Mouse (Mus musculus) adrenal gland, adult 8-10 months (tissue): ENCODE results near the gene Rnf183. TPM values are rescaled to one million over a fixed set of nuclear protein-coding genes. Genes with fewer than 3 reads are reported as not detected.

Experiments used
- DNase-seq: peaks from one replicate; pipeline ENCODE4 v3.0.0; 2022
- total RNA-seq, 4 experiments: library from RNA; stranded (reverse); gene quantifications; 2 replicates each; pipeline ENCODE4 v1.2.4; 2022

Gene Rnf183
- total RNA-seq, 4 experiments from 2014 or later = 0.21 to 2.4 (median 1.2) TPM; not detected in 1

DNA sequence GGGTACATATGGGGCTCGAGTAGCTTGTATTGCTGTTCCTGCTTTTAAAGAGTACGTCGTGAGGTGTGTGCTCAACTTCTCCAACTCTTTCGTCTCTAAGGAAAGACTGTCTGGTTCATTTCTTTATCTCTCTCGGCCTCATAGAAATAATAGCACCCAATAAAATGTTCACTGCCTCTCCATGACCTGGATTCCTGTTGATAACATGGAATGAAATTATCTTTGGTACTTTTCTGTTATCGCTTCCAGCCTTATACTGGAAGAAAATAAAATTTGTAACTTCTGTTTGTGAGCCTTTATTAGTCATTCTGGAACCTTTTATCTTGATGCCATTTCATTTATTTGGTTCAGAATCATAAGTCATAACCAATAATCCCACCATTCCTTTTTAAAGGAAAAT is 51.8 kb downstream of the Rnf183 start:
- DNase-seq = no peak

DNA sequence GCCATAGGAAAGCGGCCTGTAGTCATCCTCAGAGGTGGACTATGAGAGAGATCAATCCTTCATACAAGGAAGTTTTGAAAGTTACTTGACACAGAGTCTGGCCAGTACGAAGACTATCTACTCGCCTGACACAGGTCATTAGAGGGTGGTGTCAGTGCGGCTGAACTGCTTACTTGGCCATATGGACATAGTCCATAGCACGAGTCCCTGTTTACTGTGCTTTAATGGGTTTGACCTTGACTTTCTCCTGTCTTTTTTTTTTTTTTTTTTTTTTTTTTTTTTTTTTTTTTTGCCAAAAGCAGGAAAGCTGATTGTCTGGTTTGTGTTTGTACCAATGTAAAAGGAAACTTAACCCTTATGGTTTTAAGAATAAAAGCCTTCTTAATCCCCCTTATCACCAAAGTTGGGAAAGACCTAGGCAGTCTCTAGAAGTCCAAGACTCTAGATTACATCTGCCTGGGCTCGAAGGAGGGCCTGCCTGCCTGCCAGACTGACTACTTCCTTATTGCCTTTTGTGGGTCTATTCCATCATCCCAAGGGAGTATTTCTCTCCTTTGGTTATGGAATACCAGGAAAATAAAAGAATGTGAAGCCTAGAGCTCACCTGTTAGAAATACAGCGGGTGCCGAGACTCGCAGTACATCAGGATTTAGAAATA is 55.2 kb downstream of the Rnf183 start:
- no peak for DNase-seq

Other genes starting within 250 kb of the Rnf183 start
- gene Zfp37, start 204.2 kb downstream of the Rnf183 start, total RNA-seq = 10 to 100 TPM in 2 of 4 experiments, 1 to 10 TPM in 2; 7.0 to 10.9 (median 9.2) TPM
- 10 to 100 TPM; 41.7 to 74.1 (median 56.4) TPM for gene Slc31a2, start 172.7 kb downstream of the Rnf183 start, total RNA-seq
- gene Fkbp15, start 74.7 kb downstream of the Rnf183 start, total RNA-seq = 10 to 100 TPM; 35.0 to 56.7 (median 46.2) TPM
- gene Slc31a1, start 74.5 kb downstream of the Rnf183 start, total RNA-seq = 10 to 100 TPM; 44.5 to 59.7 (median 49.9) TPM
- gene Cdc26, start 26.6 kb downstream of the Rnf183 start, total RNA-seq = 10 to 100 TPM; 74.3 to 90.8 (median 78.5) TPM
- 10 to 100 TPM; 28.6 to 37.7 (median 31.1) TPM for gene Prpf4, start 26.5 kb downstream of the Rnf183 start, total RNA-seq
- 1 to 10 TPM; 1.8 to 7.0 (median 4.8) TPM for gene Wdr31, start 35.6 kb upstream of the Rnf183 start, total RNA-seq
- 10 to 100 TPM in 2 of 4 experiments, 1 to 10 TPM in 2; 5.5 to 32.9 (median 15.0) TPM for gene Bspry, start 44.8 kb upstream of the Rnf183 start, total RNA-seq
- gene Hdhd3, start 68.2 kb upstream of the Rnf183 start, total RNA-seq = 10 to 100 TPM; 13.7 to 35.8 (median 23.6) TPM
- 100 to 1,000 TPM; 135 to 180 (median 162) TPM for gene Alad, start 84.7 kb upstream of the Rnf183 start, total RNA-seq
- gene Pole3, start 89.8 kb upstream of the Rnf183 start, total RNA-seq = 10 to 100 TPM; 55.6 to 59.0 (median 58.2) TPM
- gene 4933430I17Rik, start 90.1 kb upstream of the Rnf183 start, total RNA-seq = 1 to 10 TPM in 1 of 4 experiments, under 1 TPM in 3; 0.35 to 1.3 (median 0.47) TPM
- 10 to 100 TPM; 30.0 to 44.5 (median 38.0) TPM for gene Rgs3, start 124.6 kb upstream of the Rnf183 start, total RNA-seq